Mouse (Mus musculus) embryo, embryonic 11 days (tissue): Measurements from ENCODE around the gene Myo1d.

Experiments used
- DNase-seq: peaks from one replicate; pipeline ENCODE4 v3.0.0-alpha.2; 2015

The Myo1d gene

GRCm38 (mm10) chr11:80718036-80718435 lies 61.8 kb downstream of the Myo1d start:
- DNase-seq, result peak; percentile 12

DNA sequence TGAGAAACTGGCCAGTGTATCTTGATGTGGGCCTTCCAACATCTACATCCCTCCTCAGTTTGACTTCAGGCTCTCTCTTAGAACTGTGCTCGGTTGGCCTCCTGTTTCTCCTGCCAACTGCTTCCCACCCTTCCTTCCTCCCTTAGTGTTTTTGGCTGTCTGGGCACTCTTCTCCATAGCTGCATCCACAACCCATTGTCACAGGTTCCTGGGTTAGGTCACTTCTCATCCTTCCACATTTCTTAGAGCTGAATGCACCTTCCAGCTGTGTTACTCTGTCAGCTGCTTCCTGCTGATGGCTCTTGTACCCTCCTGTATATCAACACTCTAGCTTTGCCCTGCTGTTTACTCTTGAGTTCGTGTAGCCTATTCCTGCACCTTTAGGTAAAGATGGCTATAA lies 64.7 kb downstream of the Myo1d start:
- DNase-seq, result no peak

GRCm38 (mm10) chr11:80713705-80714104 lies 66.1 kb downstream of the Myo1d start:
- no peak for DNase-seq

- no peak for DNase-seq
Measured at GRCm38 (mm10) chr11:80712201-80712600, 67.6 kb downstream of the Myo1d start.

- DNase-seq, result no peak
Measured at GRCm38 (mm10) chr11:80711336-80711735, 68.5 kb downstream of the Myo1d start.

GRCm38 (mm10) chr11:80700611-80701010 lies 79.2 kb downstream of the Myo1d start:
- no peak for DNase-seq

GRCm38 (mm10) chr11:80698721-80699120 lies 81.1 kb downstream of the Myo1d start:
- DNase-seq, result no peak

DNA sequence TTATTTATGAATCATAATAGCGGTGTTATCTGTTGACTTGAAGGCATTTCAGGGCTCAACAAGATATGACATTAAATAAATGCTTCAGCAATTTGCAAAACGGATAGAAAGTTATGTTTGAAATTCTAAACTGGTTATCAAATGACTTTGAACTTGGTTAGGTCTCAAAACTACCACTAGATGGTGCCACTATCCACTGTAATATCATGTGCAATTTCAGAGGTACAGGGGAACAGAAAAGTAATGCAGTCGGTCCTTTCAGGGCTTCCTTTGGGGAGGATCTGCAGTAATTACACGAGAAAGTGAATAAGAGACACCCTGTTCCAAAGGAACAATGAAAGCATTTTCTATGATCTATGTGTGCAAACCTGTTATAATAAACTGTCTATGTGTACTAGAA lies 83.5 kb downstream of the Myo1d start:
- peak; percentile 70 for DNase-seq

GRCm38 (mm10) chr11:80684603-80685002 lies 95.2 kb downstream of the Myo1d start:
- no peak for DNase-seq

- DNase-seq, result peak; percentile 11
Measured at GRCm38 (mm10) chr11:80682745-80683144, 97.1 kb downstream of the Myo1d start.

DNA sequence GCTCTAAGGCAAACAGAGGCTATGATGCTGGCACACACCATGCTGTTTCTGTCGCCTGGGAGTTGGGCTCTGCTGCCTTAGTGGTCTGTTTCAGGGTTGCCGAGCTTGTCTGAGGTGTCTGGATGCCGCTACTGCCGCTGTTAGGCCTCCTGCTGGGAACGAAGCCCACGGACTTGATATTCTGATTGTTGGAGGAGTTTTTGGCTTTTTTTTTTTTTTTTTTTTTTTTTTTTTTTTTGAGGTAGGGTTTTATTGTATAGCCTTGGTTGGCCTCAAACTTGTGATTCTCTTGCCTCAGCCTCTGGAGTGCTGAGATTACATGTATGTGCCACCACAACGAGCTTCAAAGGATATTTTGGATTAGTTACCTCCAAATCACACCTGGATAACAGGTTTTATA lies 106.8 kb downstream of the Myo1d start:
- no peak for DNase-seq

- peak; percentile 73 for DNase-seq
Measured at GRCm38 (mm10) chr11:80670391-80670790, 109.4 kb downstream of the Myo1d start.

GRCm38 (mm10) chr11:80669934-80670333 lies 109.9 kb downstream of the Myo1d start:
- no peak for DNase-seq

DNA sequence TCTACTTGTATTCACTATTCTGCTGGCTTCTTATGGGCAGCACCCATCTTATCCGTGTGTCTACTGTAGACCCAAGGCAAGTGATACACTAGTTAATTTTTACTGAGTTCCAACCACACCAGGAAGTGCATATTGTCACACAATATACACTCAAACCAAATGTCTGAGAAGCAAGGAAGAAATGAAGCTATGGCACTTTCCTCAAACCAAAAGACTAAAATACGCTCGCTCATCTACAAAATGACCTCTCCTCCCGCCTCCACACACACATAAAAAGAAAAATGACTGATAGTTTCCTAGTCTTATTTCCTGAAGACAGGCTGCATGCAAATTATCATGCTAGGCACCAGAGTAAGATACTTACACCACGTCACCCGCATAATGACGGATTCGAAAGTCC lies 113.6 kb downstream of the Myo1d start:
- DNase-seq, result no peak

DNA sequence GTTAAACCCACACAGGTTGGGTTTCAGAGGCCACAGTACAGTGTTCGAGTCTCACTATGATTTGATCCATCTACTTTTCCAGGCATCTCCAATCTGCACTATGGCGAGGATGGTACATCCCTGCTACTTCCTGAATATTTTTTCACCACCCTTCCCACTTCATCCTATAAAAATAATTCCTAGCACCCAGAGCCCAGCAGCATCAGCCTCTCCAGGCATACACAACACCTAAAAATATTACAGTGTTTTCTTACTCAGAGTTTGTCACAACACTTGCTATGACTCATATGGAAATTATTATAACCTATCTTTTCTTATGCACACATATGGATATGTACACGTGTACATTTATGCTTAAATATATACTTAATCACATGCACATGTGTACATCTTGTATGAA lies 115.6 kb downstream of the Myo1d start:
- DNase-seq, result no peak

DNA sequence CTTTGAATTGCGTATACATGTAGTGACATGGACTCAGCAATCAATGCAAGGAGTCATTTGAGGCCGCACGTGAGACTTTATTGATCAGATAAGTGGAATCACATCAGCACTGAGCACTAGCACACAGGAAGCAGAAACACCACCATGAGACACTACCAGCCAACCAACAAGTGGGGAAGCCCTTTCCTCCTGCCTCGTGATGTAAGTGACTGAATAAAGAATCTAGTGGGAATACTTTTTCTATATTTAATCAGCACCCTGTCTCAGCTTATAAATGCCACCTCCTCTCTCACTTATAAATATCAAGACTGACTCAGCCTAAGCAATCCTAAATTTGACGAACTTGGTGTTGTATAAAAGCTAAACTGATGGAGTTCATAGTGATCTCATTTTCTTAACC lies 134.7 kb downstream of the Myo1d start:
- no peak for DNase-seq

DNA sequence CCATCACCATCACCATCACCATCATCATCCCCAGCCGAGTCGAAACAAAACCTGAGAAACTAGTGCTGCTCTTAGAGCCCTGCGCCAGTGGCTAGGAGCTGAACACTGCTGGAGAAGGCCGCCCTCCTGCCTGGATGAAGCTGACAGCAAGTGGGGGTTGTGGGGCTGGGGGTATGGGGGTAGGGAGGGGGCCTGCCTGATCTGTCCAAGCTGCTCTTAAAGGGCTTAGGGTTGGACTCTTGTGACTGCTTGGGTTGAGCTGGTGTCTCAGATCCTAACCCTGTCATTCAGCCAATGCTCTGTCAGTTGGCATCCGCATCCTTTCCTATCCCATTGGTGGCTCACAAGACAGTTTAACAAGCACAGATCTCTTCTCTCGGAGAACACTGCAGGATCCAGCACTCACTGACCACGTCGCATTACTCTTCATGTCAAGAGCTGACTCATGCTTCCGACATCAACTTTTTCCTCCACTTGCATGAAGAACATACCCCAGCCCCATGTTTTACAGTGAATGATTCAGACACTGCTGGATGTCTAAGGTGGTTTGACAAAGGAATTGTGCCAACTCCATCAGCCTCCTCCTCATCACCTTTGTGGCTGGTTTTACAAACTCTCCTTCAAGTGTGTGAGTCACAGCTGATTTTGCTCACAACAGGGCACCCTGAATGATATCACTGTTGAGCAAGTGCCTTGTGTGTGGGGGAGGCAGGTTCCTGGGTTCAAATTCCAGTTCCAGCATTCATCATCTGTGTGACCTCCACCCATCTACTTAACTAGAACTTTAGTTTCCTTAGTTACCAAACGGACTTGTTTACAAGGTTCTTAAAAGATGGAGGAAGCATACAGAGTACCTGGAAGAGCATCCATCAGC lies 150.6 kb downstream of the Myo1d start:
- no peak for DNase-seq

DNA sequence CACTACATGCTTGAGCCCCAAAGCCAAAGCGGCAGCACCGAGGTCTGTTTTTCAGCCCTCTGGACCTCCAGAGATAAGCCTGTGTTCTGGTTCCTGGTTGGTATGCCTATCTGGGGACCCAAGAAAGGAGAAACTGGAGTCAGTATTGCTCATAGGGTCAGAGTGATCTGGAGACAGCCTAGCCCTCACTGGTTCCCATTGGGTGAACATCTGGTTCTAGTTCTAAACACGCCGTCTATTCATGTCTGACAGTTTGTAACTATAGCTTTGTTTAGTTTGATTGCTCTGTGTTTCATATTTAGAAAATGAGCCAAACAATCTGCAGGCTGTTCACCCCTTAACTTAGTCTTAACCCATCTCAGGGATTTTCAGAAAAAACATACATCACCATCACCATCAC lies 151.2 kb downstream of the Myo1d start:
- DNase-seq, result no peak

GRCm38 (mm10) chr11:80623038-80623380 lies 156.8 kb downstream of the Myo1d start:
- peak; percentile 63 for DNase-seq

DNA sequence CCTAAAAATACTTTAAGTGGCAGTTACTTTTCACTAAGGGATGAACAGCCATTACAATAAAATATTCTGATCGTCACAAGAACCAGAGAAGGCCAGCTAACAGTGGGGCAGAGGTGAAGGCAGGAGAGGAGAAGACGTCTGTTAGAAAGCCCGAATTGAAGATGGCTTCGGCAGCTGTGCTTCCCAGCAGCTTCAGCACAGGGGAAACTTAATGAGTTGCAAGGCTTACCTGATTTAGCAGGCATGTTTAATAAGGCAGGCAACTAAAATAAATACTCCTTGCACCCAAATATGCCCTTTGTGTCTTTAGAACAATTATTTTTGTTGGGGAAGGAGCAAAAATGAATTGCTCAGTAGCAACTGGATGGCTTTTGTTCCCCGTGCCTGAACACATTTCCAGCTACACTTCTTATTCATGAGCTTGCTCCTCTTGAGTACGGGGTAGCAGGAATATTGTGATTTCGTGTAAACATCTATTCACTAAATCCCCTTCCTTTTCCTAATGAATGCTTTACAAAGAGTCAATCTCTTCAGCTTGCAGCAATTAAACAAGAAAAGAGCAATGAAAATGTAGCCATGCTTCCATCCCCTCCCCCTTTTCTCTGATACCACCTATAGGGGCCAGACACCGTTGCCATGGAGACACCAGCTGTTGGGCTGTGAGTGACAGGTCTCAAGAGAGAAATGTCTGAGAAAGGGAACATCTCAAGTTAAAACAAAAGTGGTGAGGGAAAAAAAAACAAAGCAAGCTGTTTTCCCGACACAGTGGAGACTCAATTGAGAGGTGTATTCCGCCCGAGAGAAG lies 157.4 kb downstream of the Myo1d start:
- DNase-seq, result peak; percentile 80

DNA sequence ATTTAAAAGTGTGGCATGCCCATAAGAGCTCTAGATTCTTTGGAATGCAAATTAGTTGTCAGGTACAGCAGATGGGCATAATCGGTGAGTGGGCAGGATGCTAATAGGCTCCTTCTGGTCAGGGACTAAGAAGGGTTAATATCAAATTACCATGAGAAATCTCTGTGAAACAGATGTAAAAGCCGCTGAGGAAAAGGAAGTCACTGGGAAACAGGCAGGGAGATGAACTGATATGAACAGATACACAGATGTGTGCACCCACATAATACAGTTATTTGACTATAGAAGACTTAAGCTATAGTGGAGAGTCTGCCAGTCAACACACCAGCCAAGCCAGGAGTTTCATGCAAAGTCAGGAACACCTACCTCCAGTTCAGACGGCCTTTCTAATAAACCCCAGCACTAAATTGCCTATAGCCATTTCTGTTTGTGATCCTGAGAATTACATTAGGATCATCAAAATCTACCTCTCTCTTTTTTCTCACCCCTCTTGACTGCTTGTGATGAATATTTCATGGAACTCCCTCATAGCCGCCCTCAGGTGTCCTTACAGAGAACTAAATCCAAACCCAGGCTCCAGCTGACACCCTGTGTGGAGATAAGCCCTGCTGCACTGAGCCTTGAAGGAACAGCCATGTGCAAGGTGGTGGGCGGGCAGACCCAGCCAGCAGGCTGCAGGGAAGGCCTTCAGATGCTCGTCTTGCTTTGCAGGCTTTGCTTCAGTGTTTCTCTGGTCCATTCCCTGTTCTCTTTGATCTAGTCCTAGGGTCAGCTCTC lies 164.7 kb downstream of the Myo1d start:
- DNase-seq, result no peak

DNA sequence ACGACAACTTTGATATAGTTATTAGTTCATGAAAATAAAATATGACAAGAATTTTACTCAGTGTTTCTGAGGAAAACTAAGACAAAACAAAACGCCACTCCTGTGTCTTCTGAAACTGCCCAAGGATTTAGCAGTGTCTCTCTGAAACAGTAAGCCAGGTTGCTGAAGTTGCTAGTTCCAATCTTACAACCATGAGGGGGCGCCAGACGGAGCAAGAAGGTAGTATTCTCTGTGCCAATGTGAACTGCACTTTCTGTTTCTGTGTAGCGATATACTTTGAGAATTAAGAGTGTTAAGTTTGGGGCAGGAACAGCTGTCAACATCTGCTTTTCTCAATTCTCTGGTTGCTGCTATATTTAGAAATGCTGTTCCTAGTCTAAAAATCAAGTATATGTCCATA lies 165.4 kb downstream of the Myo1d start:
- DNase-seq, result peak; percentile 67

GRCm38 (mm10) chr11:80613534-80613933 lies 166.3 kb downstream of the Myo1d start:
- peak; percentile 74 for DNase-seq
